Mouse (Mus musculus): ENCODE data around the gene Fancg. TPM values are rescaled to one million over a fixed set of nuclear protein-coding genes. Genes with fewer than 3 reads are reported as not detected.

Fancg gene
- total and polyA plus RNA-seq, 3 experiments = 11.4 to 24.6 TPM; not detected in 1

GRCm38 (mm10) chr4:43035851-43036250, 25.5 kb upstream of the Fancg start:
- peaks cover 18 to 34% of the 10 kb centered on the region in 2 experiments for H3K4me1 ChIP-seq (ENCODE audit: control insufficient read depth in 1 of 2, insufficient read depth in 2 of 2, low read length in 2 of 2)
- DNase-seq (ENCODE audit: low read depth, low spot score) = no peak
- TF ChIP-seq CHD1 (IDR thresholded peaks at IDR 0.05; ENCODE audit: low read depth, low read length) = no peak
- TF ChIP-seq GABPA (IDR thresholded peaks at IDR 0.05; ENCODE audit: low read depth, low read length) = no peak
- TF ChIP-seq MAZ (IDR thresholded peaks at IDR 0.05; ENCODE audit: low read depth, low read length) = no peak
- TF ChIP-seq UBTF (IDR thresholded peaks at IDR 0.05; ENCODE audit: borderline replicate concordance, insufficient read depth, low read depth, low read length) = no peak
- no peak overlapping the region for H3K4me3 ChIP-seq (ENCODE audit: control insufficient read depth in 1 of 2, insufficient read depth in 1 of 2, low read depth in 2 of 2, low read length in 2 of 2)
- no peaks in the 10 kb centered on the region for H3K27me3 ChIP-seq (ENCODE audit: control insufficient read depth in 1 of 2, insufficient read depth in 2 of 2, low read length in 2 of 2)
- H3K9me3 ChIP-seq (replicated peaks; ENCODE audit: insufficient read depth, low read length) = no peaks in the 10 kb centered on the region
- no peak overlapping the region for H3K27ac ChIP-seq (ENCODE audit: control insufficient read depth, low read depth, low read length)
- H3K79me2 ChIP-seq (ENCODE audit: control insufficient read depth, insufficient read depth, low read length, poor library complexity) = peaks cover 3% of the 10 kb centered on the region
- H3K9ac ChIP-seq (ENCODE audit: control insufficient read depth, low read depth, low read length, poor library complexity, severe bottlenecking) = no peak overlapping the region
- peaks cover 0 to 17% of the 10 kb centered on the region in 2 experiments; a peak in 2 of 4 replicates for H3K36me3 ChIP-seq (ENCODE audit: control insufficient read depth in 1 of 2, insufficient read depth in 2 of 2, low read length in 2 of 2)

GRCm38 (mm10) chr4:43033481-43033880, 23.2 kb upstream of the Fancg start:
- DNase-seq (ENCODE audit: low read depth, low spot score) = no peak
- H3K36me3 ChIP-seq (ENCODE audit: control insufficient read depth in 1 of 2, insufficient read depth in 2 of 2, low read length in 2 of 2) = peaks cover 0 to 15% of the 10 kb centered on the region in 2 experiments; a peak in 2 of 4 replicates
- peaks cover 16% of the 10 kb centered on the region for H3K79me2 ChIP-seq (ENCODE audit: control insufficient read depth, insufficient read depth, low read length, poor library complexity)
- no peaks in the 10 kb centered on the region for H3K9me3 ChIP-seq (replicated peaks; ENCODE audit: insufficient read depth, low read length)
- H3K4me1 ChIP-seq (ENCODE audit: control insufficient read depth in 1 of 2, insufficient read depth in 2 of 2, low read length in 2 of 2) = peaks cover 13 to 22% of the 10 kb centered on the region in 2 experiments
- H3K4me3 ChIP-seq (ENCODE audit: control insufficient read depth in 1 of 2, insufficient read depth in 1 of 2, low read depth in 2 of 2, low read length in 2 of 2) = no peak overlapping the region
- no peaks in the 10 kb centered on the region for H3K27me3 ChIP-seq (ENCODE audit: control insufficient read depth in 1 of 2, insufficient read depth in 2 of 2, low read length in 2 of 2)
- TF ChIP-seq SIN3A (IDR thresholded peaks at IDR 0.05; ENCODE audit: low read length) (no peak), CHD1 (IDR thresholded peaks at IDR 0.05; ENCODE audit: low read depth, low read length) (no peak), POLR2A (IDR thresholded peaks at IDR 0.05; ENCODE audit: control insufficient read depth in 1 of 2, insufficient read depth in 1 of 2, low read depth in 1 of 2, low read length in 2 of 2, poor library complexity in 1 of 2) (no peak), USF2 (IDR thresholded peaks at IDR 0.05; ENCODE audit: borderline replicate concordance in 1 of 2, insufficient read depth in 1 of 2, low read depth in 1 of 2, low read length in 2 of 2) (no peak)
- H3K9ac ChIP-seq (ENCODE audit: control insufficient read depth, low read depth, low read length, poor library complexity, severe bottlenecking) = no peak overlapping the region
- no peak overlapping the region for H3K27ac ChIP-seq (ENCODE audit: control insufficient read depth, low read depth, low read length)

GRCm38 (mm10) chr4:43032501-43032900, 22.2 kb upstream of the Fancg start:
- no peak overlapping the region for H3K27ac ChIP-seq (ENCODE audit: control insufficient read depth, low read depth, low read length)
- H3K36me3 ChIP-seq (ENCODE audit: control insufficient read depth in 1 of 2, insufficient read depth in 2 of 2, low read length in 2 of 2) = peaks cover 1 to 11% of the 10 kb centered on the region in 2 experiments; a peak in 3 of 4 replicates

More at GRCm38 (mm10) chr4:43032501-43032900, 22.2 kb upstream of the Fancg start:
- Histone ChIP-seq H3K9ac (ENCODE audit: control insufficient read depth, low read depth, low read length, poor library complexity, severe bottlenecking) (no peak overlapping the region), H3K4me3 (ENCODE audit: control insufficient read depth in 1 of 2, insufficient read depth in 1 of 2, low read depth in 2 of 2, low read length in 2 of 2) (no peak overlapping the region), H3K9me3 (replicated peaks; ENCODE audit: insufficient read depth, low read length) (no peaks in the 10 kb centered on the region), H3K27me3 (ENCODE audit: control insufficient read depth in 1 of 2, insufficient read depth in 2 of 2, low read length in 2 of 2) (no peaks in the 10 kb centered on the region), H3K4me1 (ENCODE audit: control insufficient read depth in 1 of 2, insufficient read depth in 2 of 2, low read length in 2 of 2) (peaks cover 10 to 16% of the 10 kb centered on the region in 2 experiments), H3K79me2 (ENCODE audit: control insufficient read depth, insufficient read depth, low read length, poor library complexity) (peaks cover 16% of the 10 kb centered on the region)
- DNase-seq (ENCODE audit: low read depth, low spot score) = no peak
- TF ChIP-seq UBTF (IDR thresholded peaks at IDR 0.05; ENCODE audit: borderline replicate concordance, insufficient read depth, low read depth, low read length) (no peak), CTCF (IDR thresholded peaks at IDR 0.05 in 2 of 3, conservative IDR thresholded peaks at IDR 0.05 in 1 of 3; ENCODE audit: control insufficient read depth in 1 of 3, insufficient read depth in 1 of 3, low read depth in 2 of 3, low read length in 3 of 3, poor library complexity in 1 of 3, severe bottlenecking in 1 of 3) (no peak), MYB (IDR thresholded peaks at IDR 0.05; ENCODE audit: low read depth, low read length) (no peak), TBP (IDR thresholded peaks at IDR 0.05; ENCODE audit: low read depth, low read length) (no peak), ZKSCAN1 (IDR thresholded peaks at IDR 0.05; ENCODE audit: low read depth, low read length) (no peak), USF2 (IDR thresholded peaks at IDR 0.05; ENCODE audit: borderline replicate concordance in 1 of 2, insufficient read depth in 1 of 2, low read depth in 1 of 2, low read length in 2 of 2) (no peak), EP300 (IDR thresholded peaks at IDR 0.05; ENCODE audit: low read depth in 1 of 2, low read length in 2 of 2) (no peak), ZC3H11A (IDR thresholded peaks at IDR 0.05; ENCODE audit: low read depth, low read length) (no peak), MAX (IDR thresholded peaks at IDR 0.05; ENCODE audit: low read length) (no peak), NELFE (IDR thresholded peaks at IDR 0.05; ENCODE audit: low read depth, low read length) (no peak), MAZ (IDR thresholded peaks at IDR 0.05; ENCODE audit: low read depth, low read length) (no peak), POLR2AphosphoS5 (IDR thresholded peaks at IDR 0.05; ENCODE audit: borderline replicate concordance, low read depth, low read length) (no peak), KAT2A (conservative IDR thresholded peaks at IDR 0.05; ENCODE audit: low read depth, low read length) (no peak)
